Mouse (Mus musculus) bone marrow macrophage, adult 2 months (primary cell): ENCODE results near the gene Btbd16. TPM values are rescaled to one million over a fixed set of nuclear protein-coding genes. Genes with fewer than 3 reads are reported as not detected.

Experiments
- H3K27ac ChIP-seq: 2 replicates; pipeline ENCODE4 v1.5.1; 2012; ENCODE audit warnings: low read depth, low read length; ENCODE audit not compliant: insufficient read depth
- H3K4me1 ChIP-seq: 2 replicates; pipeline ENCODE4 v1.6.1; 2012; ENCODE audit warnings: low read length; ENCODE audit not compliant: control insufficient read depth, insufficient read depth
- H3K4me3 ChIP-seq: 2 replicates; pipeline ENCODE4 v1.5.1; 2012; ENCODE audit warnings: mild to moderate bottlenecking, low read length, moderate library complexity; ENCODE audit not compliant: insufficient read depth
- CTCF ChIP-seq: IDR thresholded peaks from 2 replicates; pipeline ENCODE4 v1.5.1; 2012; ENCODE audit warnings: low read depth, mild to moderate bottlenecking, low read length, moderate library complexity
- POLR2A ChIP-seq: IDR thresholded peaks from 2 replicates; pipeline ENCODE4 v1.6.1; 2012; ENCODE audit warnings: mild to moderate bottlenecking, low read depth, low read length, borderline replicate concordance
- polyA plus RNA-seq: library from polyadenylated mRNA; stranded (reverse); fragments of >200 nt; gene quantifications from 2 replicates; pipeline ENCODE4 v1.2.4, GENCODE M21; 2012; ENCODE audit not compliant: missing spikeins, insufficient read depth, insufficient read length

Gene Btbd16
- polyA plus RNA-seq = not detected in 2 replicates

DNA sequence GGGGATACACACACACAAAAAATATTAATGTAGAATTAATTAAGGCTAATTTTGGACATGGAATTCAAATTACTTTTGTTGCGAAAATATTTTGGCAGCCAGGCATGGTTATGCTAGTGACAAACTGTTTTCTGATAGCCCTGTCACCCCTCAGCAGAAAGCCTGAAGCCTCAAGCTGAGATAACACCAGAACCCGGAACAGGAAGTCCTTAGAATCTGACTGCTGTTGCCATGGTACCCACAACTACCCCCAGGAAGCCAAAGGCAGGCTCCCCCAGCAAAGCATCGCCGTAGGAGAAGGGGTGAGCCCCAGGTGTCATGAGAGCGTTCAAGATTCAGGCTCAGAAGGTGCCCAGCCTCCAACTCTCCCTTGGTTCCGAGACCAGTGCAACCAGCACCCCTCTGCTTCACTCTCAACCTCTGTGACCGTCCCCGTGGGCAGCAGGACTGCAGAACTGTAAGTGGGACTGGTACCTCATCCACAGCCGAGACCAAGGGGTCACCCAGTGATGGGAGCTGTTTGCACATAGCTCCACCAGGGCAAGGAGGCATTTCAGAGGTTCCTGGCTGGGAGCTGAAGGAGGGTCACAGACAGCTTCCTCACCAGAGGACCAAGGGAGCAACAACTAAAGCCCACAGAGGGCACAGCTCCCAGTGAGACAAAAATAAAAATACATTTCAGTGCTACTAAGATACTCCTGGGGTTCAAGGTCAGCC, at the start of gene Btbd16:
Gene Btbd16, plus strand, starts transcription at position 156 of the 717 bp plus-strand sequence.
- Histone ChIP-seq H3K4me3 (no peak within 1 kb of the TSS), H3K27ac (no peak within 1 kb of the TSS), H3K4me1 (peaks cover 4% of the 10 kb centered on the region)
- TF ChIP-seq CTCF = no peak
- no peak for TF ChIP-seq POLR2A

DNA sequence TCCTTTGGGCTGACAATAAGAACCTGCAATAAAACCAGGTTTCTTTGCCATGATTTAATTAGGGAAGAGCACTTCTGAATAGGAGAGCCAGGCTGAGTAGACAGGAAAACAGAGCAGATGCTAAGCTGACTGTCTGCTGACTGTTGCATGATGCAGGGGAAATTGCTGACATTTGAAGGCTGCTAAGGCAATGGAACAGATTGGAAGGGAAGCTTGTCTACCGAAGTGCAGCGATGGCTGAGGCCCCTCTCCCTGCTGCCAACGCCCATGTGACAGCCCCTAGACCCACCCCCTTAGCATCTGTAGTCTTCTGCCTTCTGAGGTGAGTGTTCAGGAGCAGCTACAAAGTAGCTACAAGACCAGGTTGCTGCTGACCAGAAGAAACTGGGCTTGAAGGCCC, 47.7 kb upstream of the Btbd16 start:
- Histone ChIP-seq H3K4me1 (peaks cover 10% of the 10 kb centered on the region), H3K27ac (peak overlapping the region; percentile 6; the same call in 1 of the 2 replicates), H3K4me3 (no peak overlapping the region)
- TF ChIP-seq POLR2A (no peak), CTCF (no peak)

DNA sequence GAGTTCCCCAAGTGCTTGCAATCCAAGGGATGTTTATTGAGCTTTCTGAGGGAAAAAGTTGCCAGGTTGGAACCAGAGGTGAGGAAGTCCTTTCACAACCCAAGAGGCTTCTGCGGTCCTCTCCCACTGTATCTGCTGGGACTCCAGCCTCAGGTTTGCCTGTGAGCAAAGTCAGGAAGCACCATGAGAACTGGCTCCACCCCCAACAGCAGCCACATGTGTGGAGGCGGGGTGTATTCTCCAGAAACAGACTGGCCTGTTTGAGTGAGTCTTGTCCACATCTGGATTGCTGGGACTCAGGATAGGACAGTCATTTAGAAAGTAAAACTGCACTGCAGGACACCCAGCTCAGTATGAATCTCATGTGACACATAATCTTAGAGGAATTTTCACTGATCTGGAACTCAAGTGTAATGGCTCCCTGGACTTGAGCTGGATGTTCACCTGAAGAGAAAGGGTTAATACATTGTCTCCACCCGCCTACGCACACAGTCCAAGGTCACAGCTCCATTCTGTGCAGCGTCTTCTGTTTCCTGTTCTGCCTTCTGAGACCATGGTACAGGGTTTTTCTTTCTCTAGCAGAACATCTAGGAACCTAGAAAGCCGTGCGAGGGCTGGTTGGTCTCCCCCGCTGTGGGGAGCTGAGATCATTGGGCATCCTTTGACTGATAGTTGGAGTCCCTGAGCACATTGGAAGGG, 47.0 kb upstream of the Btbd16 start:
- TF ChIP-seq POLR2A = no peak
- TF ChIP-seq CTCF = no peak
- H3K4me1 ChIP-seq = peaks cover 10% of the 10 kb centered on the region
- H3K27ac ChIP-seq = no peak overlapping the region
- no peak overlapping the region for H3K4me3 ChIP-seq

DNA sequence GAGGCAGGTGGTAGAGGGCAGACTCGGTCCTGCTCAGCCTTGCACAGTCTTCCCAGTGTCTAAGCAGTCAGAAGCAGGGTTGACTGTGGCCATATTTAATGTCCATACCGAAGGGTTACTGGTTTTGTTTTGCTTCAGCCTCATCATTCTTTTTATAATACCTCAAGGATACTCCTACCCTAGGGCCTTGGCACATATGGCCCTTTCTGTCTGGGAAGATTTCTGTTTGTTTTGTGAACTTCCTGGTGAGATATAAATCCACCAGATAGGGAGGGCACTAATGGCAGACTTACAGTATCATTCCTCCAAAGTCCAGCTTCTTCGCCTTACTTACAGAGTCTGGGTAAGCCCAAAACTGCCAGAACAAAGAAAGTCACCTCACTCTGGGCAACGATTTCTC, 46.3 kb upstream of the Btbd16 start:
- H3K4me1 ChIP-seq = peaks cover 10% of the 10 kb centered on the region
- no peak overlapping the region for H3K4me3 ChIP-seq
- TF ChIP-seq CTCF (no peak), POLR2A (no peak)
- H3K27ac ChIP-seq = no peak overlapping the region

DNA sequence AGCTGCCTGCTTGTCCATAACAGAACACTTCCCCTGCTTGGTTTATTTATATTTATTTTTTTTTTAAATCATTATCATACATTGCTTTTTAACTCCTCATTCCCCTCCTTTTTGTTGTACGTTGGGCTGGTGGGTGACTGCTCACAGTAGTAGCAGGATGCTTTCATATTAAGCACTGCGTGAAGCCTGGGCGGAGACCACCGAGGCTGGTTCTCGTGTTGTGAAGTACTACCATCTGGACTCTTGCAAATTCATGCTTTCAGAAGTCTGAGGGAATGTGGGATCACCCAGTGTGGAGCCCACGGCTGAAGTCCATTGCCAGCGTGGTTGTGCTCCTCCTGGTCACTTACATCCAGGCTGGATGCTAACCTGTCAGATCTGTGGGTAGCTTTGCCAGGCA, 42.1 kb upstream of the Btbd16 start:
- Histone ChIP-seq H3K27ac (no peak overlapping the region), H3K4me3 (no peak overlapping the region), H3K4me1 (peaks cover under 1% of the 10 kb centered on the region; the same call in 1 of the 2 replicates)
- no peak for TF ChIP-seq CTCF
- no peak for TF ChIP-seq POLR2A

DNA sequence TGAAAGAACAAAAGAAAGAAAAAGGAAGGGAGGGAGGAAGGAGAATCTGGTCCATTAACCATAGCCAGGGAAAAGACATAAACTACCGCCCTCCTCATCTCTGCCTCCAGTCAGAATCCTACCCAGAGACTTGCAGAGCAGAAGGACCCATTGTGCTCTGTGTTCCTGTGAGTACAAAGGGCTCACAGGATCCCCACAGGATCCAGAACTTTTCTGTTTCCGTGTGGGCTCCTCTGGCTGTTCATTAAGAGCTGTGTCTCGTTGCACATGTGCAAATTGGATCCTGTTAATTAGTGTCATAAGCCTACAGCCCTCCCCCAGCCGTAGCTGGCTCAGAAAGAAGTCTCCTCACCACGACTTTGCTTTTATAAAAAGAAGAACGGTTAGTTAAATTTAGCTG, 41.0 kb upstream of the Btbd16 start:
- no peak overlapping the region for H3K27ac ChIP-seq
- no peaks in the 10 kb centered on the region for H3K4me1 ChIP-seq
- TF ChIP-seq CTCF (no peak), POLR2A (no peak)
- no peak overlapping the region for H3K4me3 ChIP-seq

DNA sequence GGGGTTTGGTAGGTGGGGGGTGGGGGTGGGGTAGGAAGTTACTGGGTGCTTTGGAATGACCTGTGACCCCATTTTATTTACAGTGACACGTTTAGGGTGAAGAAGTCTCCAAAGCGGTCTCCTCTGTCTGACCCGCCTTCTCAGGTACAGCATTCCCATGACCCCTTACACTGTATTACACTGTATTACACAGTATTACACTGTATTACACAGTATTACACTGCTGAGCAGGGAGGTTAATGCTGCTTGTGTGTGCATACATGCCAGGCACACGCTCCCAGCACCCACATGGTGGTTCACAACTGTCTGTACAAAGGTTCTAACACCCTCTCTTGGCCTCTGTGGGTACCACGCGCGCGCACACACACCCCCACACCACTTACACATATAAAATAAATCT, 40.4 kb upstream of the Btbd16 start:
- H3K4me3 ChIP-seq = no peak overlapping the region
- TF ChIP-seq CTCF (no peak), POLR2A (no peak)
- H3K4me1 ChIP-seq = no peaks in the 10 kb centered on the region
- no peak overlapping the region for H3K27ac ChIP-seq

DNA sequence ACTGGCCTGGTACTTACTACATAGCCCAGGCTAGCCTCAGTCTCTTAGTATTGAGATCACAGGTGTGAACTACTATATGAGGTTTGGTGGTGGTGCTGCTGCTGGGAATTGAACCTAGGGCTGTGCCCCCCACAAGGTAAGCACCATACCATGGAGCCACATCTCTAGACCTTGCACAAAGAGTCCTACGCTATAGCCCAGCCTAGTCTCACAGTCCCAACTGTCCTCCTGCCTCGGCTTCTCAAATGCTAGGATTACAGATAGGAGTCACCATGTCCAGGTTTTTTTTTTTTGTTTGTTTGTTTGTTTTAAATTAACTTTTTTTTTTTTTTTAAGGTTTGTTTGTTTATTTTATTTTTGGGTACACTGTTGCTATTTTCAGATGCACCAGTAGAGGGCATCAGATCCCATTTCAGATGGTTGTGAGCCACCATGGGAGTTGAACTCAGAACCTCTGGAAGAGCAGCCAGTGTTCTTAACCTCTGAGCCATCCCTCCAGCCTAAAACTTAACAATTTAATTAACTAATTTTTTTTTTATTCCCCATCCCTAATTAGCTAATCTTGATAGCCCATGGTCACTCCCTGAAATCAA, 39.6 kb upstream of the Btbd16 start:
- Histone ChIP-seq H3K4me1 (no peaks in the 10 kb centered on the region), H3K4me3 (no peak overlapping the region), H3K27ac (no peak overlapping the region)
- no peak for TF ChIP-seq POLR2A
- peak; percentile 26; the same call in 1 of the 2 replicates for TF ChIP-seq CTCF

DNA sequence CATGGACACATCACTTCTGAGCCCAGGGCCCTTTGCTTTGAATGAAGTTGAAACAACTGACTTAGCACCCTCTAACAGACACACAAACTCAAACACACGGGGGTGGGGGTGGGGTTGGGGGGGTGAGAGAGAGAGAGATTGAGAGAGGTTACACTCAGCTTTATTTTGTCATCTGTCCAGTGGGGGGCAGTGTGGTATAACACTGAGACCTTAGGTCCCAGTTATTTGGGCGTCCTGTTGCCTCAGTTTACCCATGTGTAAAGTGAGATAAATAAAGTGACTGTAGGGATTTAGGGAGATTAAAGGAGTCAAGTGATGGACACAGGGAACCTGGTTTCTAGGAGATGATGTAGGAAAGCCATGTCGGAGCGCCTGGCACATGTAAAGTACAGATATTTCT, 32.8 kb upstream of the Btbd16 start:
- no peak overlapping the region for H3K4me3 ChIP-seq
- TF ChIP-seq CTCF (no peak), POLR2A (no peak)
- no peak overlapping the region for H3K27ac ChIP-seq
- no peaks in the 10 kb centered on the region for H3K4me1 ChIP-seq
